8 mouse cellular contexts compared by ENCODE assay signal in genomic region chr13:95889981-95890545, GRCm38 (mm10). TPM values are rescaled to one million over a fixed set of nuclear protein-coding genes. Genes with fewer than 3 reads are reported as not detected.
A peak's percentile ranks its signal among the peaks of the same experiment; 100 is the strongest.
DNase-seq lines count a peak whose midpoint lies in the region; ATAC-seq and TF ChIP-seq lines count a peak whose summit lies in the region.

No protein-coding gene starts in this region.

- H3K4me2 ChIP-seq in hindbrain, postnatal 0 days (ENCODE audit: low read depth, low read length), result peak overlapping the region; percentile 98

- no peaks in the 10 kb centered on the region; the same call in 1 of the 2 replicates for H3K27me3 ChIP-seq in thymus, adult 2 months (ENCODE audit: control insufficient read depth, insufficient read depth, low read length)
- H3K27me3 ChIP-seq in hindbrain, postnatal 0 days (ENCODE audit: insufficient read depth, low read length), result no peaks in the 10 kb centered on the region
- H3K27me3 ChIP-seq in midbrain, embryonic 10.5 days (ENCODE audit: low read depth, poor library complexity, severe bottlenecking), result no peaks in the 10 kb centered on the region

- WGBS in thymus, adult 2 months, result 68% methylated on average over 8 of the region's 8 CpGs
- WGBS in hindbrain, postnatal 0 days, result 19% methylated on average over 8 of the region's 8 CpGs
- 36% methylated on average over 8 of the region's 8 CpGs for WGBS in midbrain, embryonic 10.5 days

- TF ChIP-seq POLR2A in thymus, adult 2 months (IDR thresholded peaks at IDR 0.05; ENCODE audit: control insufficient read depth, extremely low read depth, insufficient read depth, low read length, poor library complexity), result no peak

- no peak overlapping the region for H3K27ac ChIP-seq in thymus, adult 2 months (ENCODE audit: control insufficient read depth, insufficient read depth, low read length)
- no peak overlapping the region for H3K27ac ChIP-seq in hindbrain, postnatal 0 days
- H3K27ac ChIP-seq in midbrain, embryonic 10.5 days (replicated peaks), result peak overlapping the region; percentile 97

- DNase-seq in thymus, postnatal 0 days (ENCODE audit: low spot score), result peak; percentile 33
- DNase-seq in thymus, adult 2 months, result no peak
- DNase-seq in embryo, embryonic 9.5 days (ENCODE audit: extremely low spot score), result peak; percentile 18
- DNase-seq in hindbrain, postnatal 0 days (ENCODE audit: low spot score), result peak; percentile 42
- DNase-seq in midbrain, embryonic 10.5 days (ENCODE audit: low spot score), result peak; percentile 37
- no peak for DNase-seq in cerebellum, adult 18-20 months
- DNase-seq in urinary bladder, postnatal 14 days (ENCODE audit: low spot score), result no peak
- no peak for DNase-seq in urinary bladder, postnatal 10 days (ENCODE audit: low spot score)

- peaks cover 25% of the 10 kb centered on the region for H3K4me1 ChIP-seq in thymus, adult 2 months (replicated peaks; ENCODE audit: control insufficient read depth, insufficient read depth, low read length)
- H3K4me1 ChIP-seq in hindbrain, postnatal 0 days (ENCODE audit: insufficient read depth, low read length), result peaks cover 8% of the 10 kb centered on the region; the same call in 1 of the 2 replicates
- peaks cover 51% of the 10 kb centered on the region for H3K4me1 ChIP-seq in midbrain, embryonic 10.5 days

- ATAC-seq in hindbrain, postnatal 0 days, result no peak

- no peak overlapping the region for H3K9ac ChIP-seq in hindbrain, postnatal 0 days (replicated peaks; ENCODE audit: low read length)

- no peak for TF ChIP-seq CTCF in thymus, adult 2 months (IDR thresholded peaks at IDR 0.05; ENCODE audit: borderline replicate concordance, control insufficient read depth, extremely low read depth, insufficient read depth, low read length, poor library complexity)
- no peak for TF ChIP-seq CTCF in hindbrain, postnatal 0 days (IDR thresholded peaks at IDR 0.05; ENCODE audit: low read depth)

- H3K4me3 ChIP-seq in thymus, adult 2 months (ENCODE audit: control insufficient read depth, insufficient read depth, low read length), result no peak overlapping the region
- peak overlapping the region; percentile 9; the same call in 1 of the 2 replicates for H3K4me3 ChIP-seq in hindbrain, postnatal 0 days (ENCODE audit: low read length)
- H3K4me3 ChIP-seq in midbrain, embryonic 10.5 days, result peak overlapping the region; percentile 88

- H3K9me3 ChIP-seq in hindbrain, postnatal 0 days (ENCODE audit: low read length), result no peaks in the 10 kb centered on the region
- H3K9me3 ChIP-seq in midbrain, embryonic 10.5 days (replicated peaks), result no peaks in the 10 kb centered on the region

- H3K36me3 ChIP-seq in thymus, adult 2 months (ENCODE audit: control insufficient read depth, insufficient read depth, low read length), result no peaks in the 10 kb centered on the region
- H3K36me3 ChIP-seq in hindbrain, postnatal 0 days (ENCODE audit: insufficient read depth, low read length), result no peaks in the 10 kb centered on the region
- H3K36me3 ChIP-seq in midbrain, embryonic 10.5 days, result peaks cover 5% of the 10 kb centered on the region; the same call in 1 of the 2 replicates

RNA-seq across cellular contexts. Expression of gene Iqgap2, which starts 1.7 kb away (rescaled TPM):
- polyA plus RNA-seq in thymus, postnatal 0 days (2015; fragmentation: Nextera tagmentation; extraction: Ambion mirVana), result 10.1 and 12.7 TPM in 2 replicates
- polyA plus RNA-seq in thymus, adult 2 months (2012; rRNA removed), result 4.4 and 5.4 TPM in 2 replicates
- 2.9 and 5.0 TPM in 2 replicates for total RNA-seq in hindbrain, postnatal 0 days (2014; rRNA removed)
- 3.1 and 3.2 TPM in 2 replicates for polyA plus RNA-seq in hindbrain, postnatal 0 days (2015; fragmentation: Nextera tagmentation; extraction: Ambion mirVana)
- polyA plus RNA-seq in midbrain, embryonic 10.5 days (2016; fragmentation: Nextera tagmentation; extraction: Ambion mirVana), result 13.9 and 15.9 TPM in 2 replicates

Comparison
In these comparisons a context has a peak if more than half of its experiments do, and no peak if none do; other contexts are left out.
1. DNase-seq: peak in thymus, postnatal 0 days (single experiment), embryo, embryonic 9.5 days (single experiment), hindbrain, postnatal 0 days (single experiment) and midbrain, embryonic 10.5 days (single experiment); none in thymus, adult 2 months (single experiment), cerebellum, adult 18-20 months (0 of 2), urinary bladder, postnatal 14 days (single experiment) and urinary bladder, postnatal 10 days (single experiment).